Mouse (Mus musculus) G1E (cell line): ENCODE data around the gene Axin1.

ENCODE experiments used
- CTCF ChIP-seq: IDR thresholded peaks from 2 replicates; pipeline ENCODE4 v1.5.1; 2012; ENCODE audit warnings: low read depth, low read length, inconsistent platforms, mixed read lengths
- GATA1 ChIP-seq: IDR thresholded peaks from 2 replicates; pipeline ENCODE4 v1.6.1; 2012; ENCODE audit warnings: borderline replicate concordance, low read length, inconsistent platforms, mixed read lengths
- GATA2 ChIP-seq: IDR thresholded peaks from 2 replicates; pipeline ENCODE4 v1.6.1; 2012; ENCODE audit warnings: low read depth, low read length, inconsistent platforms, borderline replicate concordance
- POLR2AphosphoS5 ChIP-seq: IDR thresholded peaks from 2 replicates; pipeline ENCODE4 v1.6.1; 2012; ENCODE audit warnings: low read depth, low read length, inconsistent platforms; ENCODE audit not compliant: insufficient replicate concordance
- TAL1 ChIP-seq: conservative IDR thresholded peaks from 2 replicates; pipeline ENCODE4 v1.6.1; 2012; ENCODE audit warnings: low read depth, low read length, inconsistent platforms, mixed read lengths

DNA sequence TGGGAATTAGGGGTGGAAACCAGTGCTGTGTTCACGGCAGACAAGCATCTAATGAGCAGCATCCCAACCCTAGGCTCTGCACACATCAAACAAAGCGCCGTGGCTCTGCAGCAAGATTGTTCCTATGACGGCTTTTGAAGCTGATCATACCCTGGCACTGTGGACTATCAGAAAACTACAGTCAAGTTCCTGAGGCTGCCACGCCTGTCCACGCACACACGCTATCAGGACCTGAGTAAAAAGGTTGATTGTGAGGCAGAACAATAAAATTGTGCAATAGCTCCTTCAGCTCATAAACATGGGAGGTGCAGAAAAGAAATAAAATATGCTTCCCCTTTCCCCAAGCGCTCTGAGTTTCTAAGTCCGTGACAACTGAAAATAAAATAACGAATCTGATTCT is 99.2 kb downstream of the Axin1 start:
- no peak for TF ChIP-seq CTCF
- TF ChIP-seq GATA1: no peak
- no peak for TF ChIP-seq POLR2AphosphoS5
- TF ChIP-seq TAL1: no peak
- no peak for TF ChIP-seq GATA2
